Mouse (Mus musculus) inflammation-experienced regulatory T-cells, adult 6 months (primary cell): Measurements from ENCODE around the gene Gm20388. TPM values are rescaled to one million over a fixed set of nuclear protein-coding genes. Genes with fewer than 3 reads are reported as not detected.

ENCODE experiments used
- ATAC-seq: one replicate; pipeline ENCODE4 v1.8.0; 2017
- polyA plus RNA-seq, 3 experiments: library from polyadenylated mRNA; unstranded; fragments of 100-300 nt; shearing (Covaris generic); gene quantifications; one replicate each; pipeline ENCODE4 v1.2.1; 2017

Gm20388 gene
- polyA plus RNA-seq, 3 experiments from 2014 or later = 10.8 to 14.1 (median 11.8) TPM

DNA sequence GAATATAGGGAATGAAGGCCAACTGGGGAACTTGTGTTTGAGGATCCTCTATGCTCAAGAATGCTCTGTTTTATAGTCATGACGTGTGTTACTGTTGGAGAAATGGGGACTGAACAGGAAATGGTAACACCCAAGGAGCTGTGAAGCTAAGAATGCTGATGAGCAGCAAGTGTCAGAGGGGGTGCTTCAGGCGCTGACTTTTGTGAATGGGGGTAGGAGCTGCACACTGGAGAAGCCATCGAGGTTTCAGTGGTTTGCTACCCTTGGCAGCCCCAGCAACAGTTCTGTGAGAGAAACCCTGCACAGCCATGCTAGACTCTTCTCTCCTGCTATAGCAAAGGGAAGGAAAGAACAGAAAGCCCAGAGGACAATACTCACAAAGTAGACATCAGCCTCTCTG, 3001.5 kb downstream of the Gm20388 start:
- ATAC-seq = peak; percentile 43

GRCm38 (mm10) chr8:122912871-122913270, 3002.2 kb downstream of the Gm20388 start:
- no peak for ATAC-seq

- no peak for ATAC-seq
Observed at GRCm38 (mm10) chr8:122916766-122917165, 3006.1 kb downstream of the Gm20388 start.

- peak; percentile 60 for ATAC-seq
Observed at GRCm38 (mm10) chr8:122917531-122918392, 3007.1 kb downstream of the Gm20388 start.

GRCm38 (mm10) chr8:122918438-122919107, 3007.9 kb downstream of the Gm20388 start:
- ATAC-seq = no peak

GRCm38 (mm10) chr8:122920890-122921289, 3010.2 kb downstream of the Gm20388 start:
- no peak for ATAC-seq

- ATAC-seq = no peak
Observed at GRCm38 (mm10) chr8:122922945-122923344, 3012.3 kb downstream of the Gm20388 start.

GRCm38 (mm10) chr8:122923431-122924090, 3012.9 kb downstream of the Gm20388 start:
- no peak for ATAC-seq

GRCm38 (mm10) chr8:122924091-122924490, 3013.4 kb downstream of the Gm20388 start:
- ATAC-seq = peak; percentile 75

DNA sequence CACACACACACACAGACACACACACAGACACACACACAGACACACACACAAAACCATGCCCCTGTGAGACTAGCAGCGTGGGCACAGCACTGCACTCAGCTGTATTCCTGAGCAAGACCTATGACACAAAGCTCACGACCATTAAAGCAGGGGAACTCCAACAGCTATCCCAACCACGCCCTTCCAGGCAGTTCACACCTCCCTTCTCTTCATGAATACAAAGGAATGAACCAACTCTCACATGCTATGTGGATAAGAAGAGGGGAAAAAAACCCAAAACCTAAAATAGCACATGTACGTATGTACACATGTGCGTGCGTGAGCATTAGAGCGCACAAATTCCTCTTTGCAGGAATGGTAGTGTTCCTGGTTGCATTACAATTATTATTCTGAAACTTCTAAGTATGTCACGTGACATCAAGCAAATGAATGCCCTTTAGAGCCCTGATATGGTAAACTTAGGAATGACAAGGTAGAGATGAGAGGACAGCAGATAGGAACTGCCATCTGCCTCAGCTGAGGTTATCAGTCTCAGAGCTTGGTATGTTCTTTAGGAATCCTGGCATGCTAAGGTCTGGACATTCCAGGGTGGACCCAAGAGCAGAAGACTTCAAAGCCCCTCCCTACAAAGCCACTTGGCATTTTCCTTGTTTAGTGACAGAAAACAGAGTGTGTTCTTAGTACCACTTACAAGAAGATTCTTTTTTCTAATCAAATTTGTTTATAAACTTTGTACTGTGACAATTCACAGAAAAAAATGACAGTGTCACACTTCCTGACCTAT, 3015.5 kb downstream of the Gm20388 start:
- ATAC-seq = no peak

- no peak for ATAC-seq
Observed at GRCm38 (mm10) chr8:122926782-122927181, 3016.1 kb downstream of the Gm20388 start.

DNA sequence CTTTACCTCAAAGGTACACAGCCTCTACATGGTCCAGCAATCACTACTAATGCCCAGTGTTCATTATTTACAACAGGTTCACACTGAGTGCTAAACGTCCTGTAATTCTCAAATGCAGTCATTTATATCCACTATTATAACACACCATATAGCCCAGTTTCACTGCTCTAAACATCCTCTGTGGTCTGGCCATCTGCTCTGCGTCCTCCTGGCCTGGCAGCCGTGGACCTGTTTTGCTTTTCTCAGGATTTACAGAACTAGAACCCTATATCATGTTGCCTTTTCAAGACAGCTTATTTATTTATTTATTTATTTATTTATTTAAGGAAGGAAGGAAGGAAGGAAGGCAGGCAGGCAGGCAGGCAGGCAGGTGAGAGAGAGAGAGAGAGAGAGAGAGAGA, 3017.2 kb downstream of the Gm20388 start:
- no peak for ATAC-seq

GRCm38 (mm10) chr8:122928631-122929224, 3018.1 kb downstream of the Gm20388 start:
- no peak for ATAC-seq

DNA sequence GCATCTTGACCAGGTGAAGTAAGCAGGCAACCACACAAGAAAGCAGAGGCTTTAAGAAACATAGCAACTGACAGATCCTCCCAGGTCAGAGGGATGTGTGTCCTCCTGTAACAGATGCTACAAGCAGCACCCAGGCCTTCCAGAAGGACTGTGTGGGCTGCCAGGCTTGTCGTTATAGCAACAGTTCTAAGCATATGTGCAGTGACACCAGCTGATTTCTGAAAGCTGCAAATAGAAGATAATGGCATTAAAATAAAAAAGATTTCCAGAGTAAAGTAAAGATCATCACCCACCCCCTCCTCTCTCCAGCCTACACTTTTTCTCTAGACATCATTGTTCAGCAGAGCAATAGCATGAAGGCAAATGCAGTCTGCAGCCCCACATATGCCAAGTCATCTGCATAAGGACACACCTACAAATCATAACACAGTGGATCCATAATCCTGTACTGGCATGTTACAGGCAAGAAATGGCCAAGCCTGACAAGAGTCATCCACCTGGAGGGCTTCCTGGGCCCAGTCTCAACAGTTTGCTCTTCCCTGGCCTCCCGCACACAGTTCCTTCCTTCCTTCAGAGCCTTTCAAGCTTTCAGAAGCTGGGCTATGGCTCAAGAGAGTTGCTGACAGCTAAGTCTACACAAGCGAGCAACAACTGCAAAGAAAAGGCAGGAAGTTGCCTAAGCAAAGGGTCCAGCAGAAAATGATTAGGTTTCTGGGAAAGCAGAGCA, 3021.4 kb downstream of the Gm20388 start:
- ATAC-seq = peak; percentile 22

GRCm38 (mm10) chr8:122932561-122932959, 3021.9 kb downstream of the Gm20388 start:
- peak; percentile 17 for ATAC-seq

GRCm38 (mm10) chr8:122933973-122934372, 3023.3 kb downstream of the Gm20388 start:
- ATAC-seq = no peak

- ATAC-seq = no peak
Observed at GRCm38 (mm10) chr8:122935118-122935517, 3024.5 kb downstream of the Gm20388 start.

- ATAC-seq = no peak
Observed at GRCm38 (mm10) chr8:122935912-122936311, 3025.3 kb downstream of the Gm20388 start.

DNA sequence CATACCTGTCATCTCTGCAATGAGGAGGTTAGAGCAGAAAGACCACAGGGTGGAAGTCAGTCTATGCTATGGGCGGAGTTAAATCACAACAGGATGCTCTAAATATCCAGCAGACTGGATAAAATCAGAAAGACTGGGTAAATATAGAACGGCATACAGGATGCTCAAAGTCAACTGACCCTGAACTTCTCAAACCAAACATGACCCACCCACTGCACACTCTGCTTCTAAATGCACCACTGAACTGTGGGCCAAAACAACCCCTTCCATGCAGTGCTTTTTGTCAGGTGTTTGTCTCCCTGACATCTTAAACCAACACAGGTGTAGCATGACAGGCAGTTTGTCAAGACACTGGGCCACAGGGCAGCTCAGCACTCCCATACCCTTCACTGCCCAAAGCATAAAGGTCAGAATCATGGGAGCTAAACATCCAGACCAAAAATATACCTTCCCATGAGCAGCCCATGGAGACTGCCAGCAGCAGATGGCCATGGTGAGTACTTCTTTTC, 3027.0 kb downstream of the Gm20388 start:
- peak; percentile 78 for ATAC-seq

GRCm38 (mm10) chr8:122938170-122938569, 3027.5 kb downstream of the Gm20388 start:
- no peak for ATAC-seq

GRCm38 (mm10) chr8:122938591-122938990, 3027.9 kb downstream of the Gm20388 start:
- peak; percentile 83 for ATAC-seq
